Mouse (Mus musculus) MEL (cell line): Measurements from ENCODE around the gene Pcnx2. TPM values are rescaled to one million over a fixed set of nuclear protein-coding genes. Genes with fewer than 3 reads are reported as not detected.
A peak's percentile ranks its signal among the peaks of the same experiment; 100 is the strongest.

Source experiments
- DNase-seq: peaks from one replicate; pipeline ENCODE4 v3.0.0; 2011; ENCODE audit warnings: low read depth, low spot score
- H3K27ac ChIP-seq: 2 replicates; pipeline ENCODE4 v1.5.1; 2012; ENCODE audit warnings: low read depth, mild to moderate bottlenecking, control low read depth, low read length, moderate library complexity; ENCODE audit not compliant: control insufficient read depth
- H3K27me3 ChIP-seq, 2 experiments: fragments of 150-350 bp in 1 of 2; sonication (generic) in 1 of 2; 2 replicates each; pipeline ENCODE4 v1.6.1; 2012; ENCODE audit warnings: low read length in 2 of 2, mild to moderate bottlenecking in 2 of 2, improper control_type of control experiment in 1 of 2, moderate library complexity in 1 of 2; ENCODE audit not compliant: insufficient read depth in 2 of 2, control insufficient read depth in 1 of 2
- H3K36me3 ChIP-seq, 2 experiments: 2 replicates each; pipeline ENCODE4 v1.6.1; 2012 to 2014; ENCODE audit warnings: low read length in 2 of 2, improper control_type of control experiment in 1 of 2, inconsistent platforms in 1 of 2, mild to moderate bottlenecking in 1 of 2; ENCODE audit not compliant: insufficient read depth in 2 of 2, control insufficient read depth in 1 of 2
- H3K4me1 ChIP-seq, 2 experiments: fragments of 150-350 bp in 1 of 2; sonication (generic) in 1 of 2; 2 replicates each; pipeline ENCODE4 v1.6.1; 2012; ENCODE audit warnings: low read length in 2 of 2, improper control_type of control experiment in 1 of 2, mild to moderate bottlenecking in 1 of 2; ENCODE audit not compliant: insufficient read depth in 2 of 2, control insufficient read depth in 1 of 2
- H3K4me3 ChIP-seq, 2 experiments: fragments of 150-350 bp in 1 of 2; sonication (generic) in 1 of 2; 2 replicates each; pipeline ENCODE4 v1.5.1; 2012; ENCODE audit warnings: low read depth in 2 of 2, low read length in 2 of 2, mild to moderate bottlenecking in 2 of 2, moderate library complexity in 2 of 2, control low read depth in 1 of 2, improper control_type of control experiment in 1 of 2; ENCODE audit not compliant: control insufficient read depth in 1 of 2, insufficient read depth in 1 of 2
- H3K79me2 ChIP-seq: 2 replicates; pipeline ENCODE4 v1.6.1; 2012; ENCODE audit warnings: mild to moderate bottlenecking, low read length, moderate library complexity; ENCODE audit not compliant: control insufficient read depth, poor library complexity, insufficient read depth
- H3K9ac ChIP-seq: 2 replicates; pipeline ENCODE4 v1.6.1; 2012; ENCODE audit warnings: low read depth, mild to moderate bottlenecking, control low read depth, low read length, moderate library complexity; ENCODE audit not compliant: control insufficient read depth, poor library complexity, severe bottlenecking
- H3K9me3 ChIP-seq: fragments of 150-350 bp; sonication (generic); replicated peaks from 2 replicates; pipeline ENCODE4 v1.6.1; 2012; ENCODE audit warnings: mild to moderate bottlenecking, low read length, improper control_type of control experiment, moderate library complexity; ENCODE audit not compliant: insufficient read depth
- BHLHE40 ChIP-seq: IDR thresholded peaks from 2 replicates; pipeline ENCODE4 v1.6.1; 2012; ENCODE audit warnings: low read depth, mild to moderate bottlenecking, inconsistent platforms, low read length, improper control_type of control experiment, borderline replicate concordance
- CTCF ChIP-seq, 3 experiments: IDR thresholded peaks in 2 of 3; conservative IDR thresholded peaks in 1 of 3; 2 replicates each; pipeline ENCODE4 v1.5.1; 2011 to 2012; ENCODE audit warnings: low read length in 3 of 3, low read depth in 2 of 3, mild to moderate bottlenecking in 2 of 3, improper control_type of control experiment in 1 of 3, inconsistent platforms in 1 of 3, mixed read lengths in 1 of 3, moderate library complexity in 1 of 3; ENCODE audit not compliant: control insufficient read depth in 1 of 3, insufficient read depth in 1 of 3, poor library complexity in 1 of 3, severe bottlenecking in 1 of 3
- E2F4 ChIP-seq: IDR thresholded peaks from 2 replicates; pipeline ENCODE4 v1.6.1; 2011; ENCODE audit warnings: low read depth, low read length, improper control_type of control experiment, borderline replicate concordance
- GABPA ChIP-seq: IDR thresholded peaks from 2 replicates; pipeline ENCODE4 v1.6.1; 2012; ENCODE audit warnings: low read depth, mild to moderate bottlenecking, inconsistent platforms, low read length, improper control_type of control experiment, moderate library complexity
- GATA1 ChIP-seq: IDR thresholded peaks from 2 replicates; pipeline ENCODE4 v1.6.1; 2011; ENCODE audit warnings: low read depth, low read length, improper control_type of control experiment
- MAX ChIP-seq: IDR thresholded peaks from 2 replicates; pipeline ENCODE4 v1.6.1; 2011; ENCODE audit warnings: low read length, improper control_type of control experiment
- MAZ ChIP-seq: IDR thresholded peaks from 2 replicates; pipeline ENCODE4 v1.6.1; 2012; ENCODE audit warnings: low read depth, mild to moderate bottlenecking, inconsistent platforms, low read length, improper control_type of control experiment
- MEF2A ChIP-seq: IDR thresholded peaks from 2 replicates; pipeline ENCODE4 v1.6.1; 2014; ENCODE audit warnings: low read depth, mild to moderate bottlenecking, inconsistent platforms, low read length, improper control_type of control experiment; ENCODE audit not compliant: poor library complexity, insufficient replicate concordance, severe bottlenecking; ENCODE audit errors: extremely low read depth
- NELFE ChIP-seq: IDR thresholded peaks from 2 replicates; pipeline ENCODE4 v1.6.1; 2011; ENCODE audit warnings: low read depth, low read length, improper control_type of control experiment
- POLR2AphosphoS5 ChIP-seq: IDR thresholded peaks from 2 replicates; pipeline ENCODE4 v1.6.1; 2012; ENCODE audit warnings: low read depth, borderline replicate concordance, mild to moderate bottlenecking, inconsistent platforms, low read length, moderate library complexity, mixed read lengths
- RAD21 ChIP-seq: IDR thresholded peaks from 2 replicates; pipeline ENCODE4 v1.6.1; 2011; ENCODE audit warnings: mild to moderate bottlenecking, low read depth, low read length, improper control_type of control experiment
- RCOR1 ChIP-seq: IDR thresholded peaks from 2 replicates; pipeline ENCODE4 v1.6.1; 2012; ENCODE audit warnings: low read depth, mild to moderate bottlenecking, inconsistent platforms, low read length, improper control_type of control experiment
- SMC3 ChIP-seq: IDR thresholded peaks from 2 replicates; pipeline ENCODE4 v1.6.1; 2011; ENCODE audit warnings: low read depth, low read length, improper control_type of control experiment
- TAL1 ChIP-seq: IDR thresholded peaks from 2 replicates; pipeline ENCODE4 v1.6.1; 2012; ENCODE audit warnings: mild to moderate bottlenecking, inconsistent platforms, low read length, moderate library complexity, mixed read lengths
- TBP ChIP-seq: IDR thresholded peaks from 2 replicates; pipeline ENCODE4 v1.8.0; 2011; ENCODE audit warnings: low read depth, low read length, improper control_type of control experiment
- UBTF ChIP-seq: IDR thresholded peaks from 2 replicates; pipeline ENCODE4 v1.6.1; 2012; ENCODE audit warnings: low read depth, mild to moderate bottlenecking, inconsistent platforms, low read length, improper control_type of control experiment, moderate library complexity, borderline replicate concordance; ENCODE audit not compliant: insufficient read depth
- ZKSCAN1 ChIP-seq: IDR thresholded peaks from 2 replicates; pipeline ENCODE4 v1.6.1; 2012; ENCODE audit warnings: low read depth, mild to moderate bottlenecking, inconsistent platforms, low read length, improper control_type of control experiment, moderate library complexity
- ZNF384 ChIP-seq: IDR thresholded peaks from 2 replicates; pipeline ENCODE4 v1.6.1; 2012; ENCODE audit warnings: low read depth, mild to moderate bottlenecking, inconsistent platforms, low read length, improper control_type of control experiment
- polyA plus RNA-seq, 2 experiments: library from polyadenylated mRNA; stranded (reverse) in 1 of 2; unstranded in 1 of 2; fragments of >175 nt in 1 of 2; fragments of >200 nt in 1 of 2; gene quantifications; 2 replicates each; pipeline versions ENCODE4 v1.2.1 to v1.2.4; 2012; ENCODE audit warnings: low replicate concordance in 2 of 2, low read depth in 1 of 2; ENCODE audit not compliant: insufficient read length in 2 of 2, insufficient read depth in 1 of 2, missing spikeins in 1 of 2
- total RNA-seq: library from RNA; depleted of rRNA; stranded (reverse); fragments of 300-350 nt; gene quantifications from 2 replicates; pipeline ENCODE4 v1.2.3, GENCODE M21; 2012

Gene Pcnx2
- total and polyA plus RNA-seq, 3 experiments = 0.04 TPM; not detected in 2

- H3K4me3 ChIP-seq = no peak overlapping the region
- no peaks in the 10 kb centered on the region for H3K79me2 ChIP-seq
- TF ChIP-seq SMC3 = peak; percentile 32
- no peak for TF ChIP-seq GATA1
- TF ChIP-seq CTCF (IDR thresholded peaks at IDR 0.05 in 2 of 3, conservative IDR thresholded peaks at IDR 0.05 in 1 of 3; ENCODE audit: control insufficient read depth in 1 of 3, insufficient read depth in 1 of 3, low read depth in 2 of 3, low read length in 3 of 3, poor library complexity in 1 of 3, severe bottlenecking in 1 of 3) = peak; percentile 41 to 47 (median 41)
- no peak for TF ChIP-seq ZNF384
- peak; percentile 47 for TF ChIP-seq RAD21
- no peak for TF ChIP-seq UBTF
- peak; percentile 33 for DNase-seq
- no peaks in the 10 kb centered on the region; a peak in 1 of 4 replicates for H3K36me3 ChIP-seq
- H3K27me3 ChIP-seq = no peaks in the 10 kb centered on the region
- peaks cover 7% of the 10 kb centered on the region in 2 experiments; a peak in 2 of 4 replicates for H3K4me1 ChIP-seq
- H3K27ac ChIP-seq = no peak overlapping the region
- no peak overlapping the region for H3K9ac ChIP-seq
- no peaks in the 10 kb centered on the region for H3K9me3 ChIP-seq
Measured at GRCm38 (mm10) chr8:125901167-125901566, 3.0 kb upstream of the Pcnx2 start.

GRCm38 (mm10) chr8:125898899-125899298, 782 bp upstream of the Pcnx2 start:
- Histone ChIP-seq H3K9me3 (no peaks in the 10 kb centered on the region), H3K79me2 (no peaks in the 10 kb centered on the region), H3K9ac (no peak overlapping the region), H3K4me3 (peak overlapping the region in 1 of 2 experiments; percentile 24; a peak in 1 of 4 replicates), H3K36me3 (no peaks in the 10 kb centered on the region; a peak in 1 of 4 replicates), H3K27me3 (no peaks in the 10 kb centered on the region), H3K4me1 (peaks cover 7% of the 10 kb centered on the region in 2 experiments; a peak in 2 of 4 replicates)
- peak; percentile 65 for DNase-seq
- peak; percentile 61 to 70 (median 69) for TF ChIP-seq CTCF (IDR thresholded peaks at IDR 0.05 in 2 of 3, conservative IDR thresholded peaks at IDR 0.05 in 1 of 3; ENCODE audit: control insufficient read depth in 1 of 3, insufficient read depth in 1 of 3, low read depth in 2 of 3, low read length in 3 of 3, poor library complexity in 1 of 3, severe bottlenecking in 1 of 3)
- peak; percentile 50 for TF ChIP-seq RAD21
- peak; percentile 37 for TF ChIP-seq SMC3
- no peak for TF ChIP-seq GABPA
- TF ChIP-seq BHLHE40 = no peak
- TF ChIP-seq MAZ = peak; percentile 55; the same call in 1 of the 2 replicates
- no peak for TF ChIP-seq POLR2AphosphoS5
- TF ChIP-seq NELFE = no peak
- no peak for TF ChIP-seq TBP
- no peak for TF ChIP-seq TAL1
- peak; percentile 82 for TF ChIP-seq ZNF384
- no peak for TF ChIP-seq MAX
- TF ChIP-seq, all 39 proteins: peak for 5
- no peak overlapping the region for H3K27ac ChIP-seq

- H3K9me3 ChIP-seq = no peaks in the 10 kb centered on the region
- H3K27ac ChIP-seq = no peak overlapping the region
- no peaks in the 10 kb centered on the region for H3K79me2 ChIP-seq
- H3K27me3 ChIP-seq = no peaks in the 10 kb centered on the region
- peaks cover 1 to 2% of the 10 kb centered on the region in 2 experiments; a peak in 1 of 4 replicates for H3K4me1 ChIP-seq
- no peak for DNase-seq
- no peak overlapping the region for H3K9ac ChIP-seq
- H3K4me3 ChIP-seq = no peak overlapping the region
- TF ChIP-seq NELFE (no peak), MEF2A (no peak), E2F4 (no peak), ZKSCAN1 (no peak), RCOR1 (no peak)
- H3K36me3 ChIP-seq = no peaks in the 10 kb centered on the region; a peak in 1 of 4 replicates
Measured at GRCm38 (mm10) chr8:125897388-125897787, 729 bp downstream of the Pcnx2 start.
